Mouse (Mus musculus) heart, postnatal 0 days (tissue): ENCODE data around the gene Tax1bp3.

Experiments used
- CTCF ChIP-seq: IDR thresholded peaks from 2 replicates; pipeline ENCODE4 v1.5.1; 2016; ENCODE audit warnings: antibody characterized with exemption, control low read depth, low read depth
- EP300 ChIP-seq: IDR thresholded peaks from 2 replicates; pipeline ENCODE4 v1.6.1; 2016; ENCODE audit warnings: antibody characterized with exemption, low read depth

GRCm38 (mm10) chr11:73162284-73162683 lies 14.6 kb upstream of the Tax1bp3 start:
- no peak for TF ChIP-seq CTCF
- TF ChIP-seq EP300: no peak
